Comparison of ENCODE assay signal across 33 mouse cellular contexts in the genomic region with DNA sequence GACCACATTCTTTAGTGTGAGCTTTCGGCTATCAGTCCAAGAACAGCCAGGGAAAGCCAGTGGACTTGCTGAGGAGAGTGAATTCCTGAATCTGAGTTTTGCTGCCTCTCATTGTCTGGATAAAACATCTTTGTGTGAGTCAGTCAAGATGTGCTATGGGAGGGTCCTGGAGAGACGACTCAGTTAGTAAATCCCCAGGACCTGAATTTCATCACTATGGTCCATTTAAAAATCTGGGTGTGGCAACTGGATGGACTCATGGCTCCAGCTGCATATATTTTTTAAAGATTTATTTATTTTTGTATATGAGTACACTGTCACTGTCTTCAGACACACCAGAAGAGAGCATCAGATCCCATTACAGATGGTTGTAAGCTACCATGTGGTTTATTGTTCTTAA. TPM values are rescaled to one million over a fixed set of nuclear protein-coding genes. Genes with fewer than 3 reads are reported as not detected.
"Had no signal": no experiment of that assay in that cellular context is flagged by ENCODE, and none has a peak within 500 bp of the region (broad histone marks: within the 10 kb centered on the region; RNA-seq: fewer than 3 reads in every experiment).

No protein-coding gene starts in this region.

- H3K27ac ChIP-seq: heart, embryonic 10.5 days; hindbrain, embryonic 13.5 days; hindbrain, embryonic 15.5 days; hindbrain, postnatal 0 days; kidney, embryonic 15.5 days; layer of hippocampus, adult 2 months; left cerebral cortex, adult 2 months; limb, embryonic 13.5 days; limb, embryonic 15.5 days; liver, embryonic 12.5 days; liver, embryonic 14.5 days had no signal

- H3K4me2 ChIP-seq: heart, embryonic 12.5 days; hindbrain, embryonic 13.5 days; hindbrain, embryonic 15.5 days; kidney, embryonic 15.5 days; limb, embryonic 13.5 days; limb, embryonic 15.5 days; liver, embryonic 12.5 days had no signal

- ATAC-seq: hindbrain, postnatal 0 days; intestine, embryonic 16.5 days; liver, embryonic 12.5 days had no signal

- H3K9ac ChIP-seq: heart, embryonic 12.5 days; hindbrain, embryonic 13.5 days; hindbrain, embryonic 15.5 days; kidney, embryonic 15.5 days; limb, embryonic 13.5 days; limb, embryonic 15.5 days; liver, embryonic 12.5 days; liver, embryonic 14.5 days had no signal

- DNase-seq: gastrocnemius, postnatal 25 days; heart, adult 18-20 months; heart, postnatal 14 days; heart, postnatal 4 days; kidney, adult 11 months; kidney, adult 2 months; kidney, adult 9 months; kidney, postnatal 10 days; kidney, postnatal 25 days; kidney, postnatal 4 days; left cerebral cortex, postnatal 4 days had no signal

- H3K27me3 ChIP-seq: heart, embryonic 12.5 days had no signal

- H3K36me3 ChIP-seq: hindbrain, embryonic 13.5 days; hindbrain, embryonic 15.5 days; kidney, embryonic 15.5 days; limb, embryonic 13.5 days; limb, embryonic 15.5 days; liver, embryonic 12.5 days had no signal

- H3K4me1 ChIP-seq: heart, embryonic 10.5 days; hindbrain, embryonic 13.5 days; hindbrain, embryonic 15.5 days; kidney, embryonic 15.5 days; limb, embryonic 13.5 days; limb, embryonic 15.5 days; liver, embryonic 12.5 days had no signal

- H3K4me3 ChIP-seq: heart, embryonic 10.5 days; heart, embryonic 12.5 days; hindbrain, embryonic 13.5 days; hindbrain, embryonic 15.5 days; kidney, embryonic 15.5 days; layer of hippocampus, adult 2 months; left cerebral cortex, adult 2 months; limb, embryonic 13.5 days; limb, embryonic 15.5 days; liver, embryonic 12.5 days had no signal

- H3K9me3 ChIP-seq: heart, embryonic 10.5 days; heart, embryonic 12.5 days; hindbrain, embryonic 13.5 days; hindbrain, embryonic 15.5 days; kidney, embryonic 15.5 days; limb, embryonic 13.5 days; limb, embryonic 15.5 days; liver, embryonic 12.5 days had no signal

RNA-seq across cellular contexts. Expression of gene Unc45b, which starts 35.3 kb away (rescaled TPM):
- total RNA-seq: granulocyte monocyte progenitor cell, adult 5-6 weeks had no signal

RNA-seq across cellular contexts. Expression of gene Fndc8, which starts 53.7 kb away (rescaled TPM):
- total RNA-seq: gastrocnemius, adult 8-10 months; gastrocnemius, postnatal 25 days; gastrocnemius, postnatal 4 days; granulocyte monocyte progenitor cell, adult 5-6 weeks; heart, adult 18-20 months; heart, adult 8-10 months; heart, postnatal 14 days; hindbrain, postnatal 0 days; layer of hippocampus, adult 2 months; layer of hippocampus, postnatal 10 days; layer of hippocampus, postnatal 25 days; left cerebral cortex, adult 2 months; left cerebral cortex, postnatal 14 days; left cerebral cortex, postnatal 4 days; liver, adult 2 months had no signal
- polyA plus RNA-seq: frontal cortex, adult 2 months; liver, adult 2 months had no signal
